Mouse (Mus musculus) brown adipose tissue, adult 24 weeks (tissue): ENCODE measurements around the gene Luc7l2. TPM values are rescaled to one million over a fixed set of nuclear protein-coding genes. Genes with fewer than 3 reads are reported as not detected.

Experiments used
- H3K27ac ChIP-seq: fragments of 200-500 bp; replicated peaks from 2 replicates; pipeline ENCODE4 v1.5.1; 2012; ENCODE audit warnings: low read depth, mild to moderate bottlenecking, low read length
- H3K4me1 ChIP-seq: fragments of 200-500 bp; 2 replicates; pipeline ENCODE4 v1.6.1; 2012; ENCODE audit warnings: low read length, mixed read lengths; ENCODE audit not compliant: control insufficient read depth, insufficient read depth, insufficient read length
- H3K4me3 ChIP-seq: fragments of 200-500 bp; 2 replicates; pipeline ENCODE4 v1.5.1; 2012; ENCODE audit warnings: low read depth, mild to moderate bottlenecking, low read length, moderate library complexity; ENCODE audit not compliant: insufficient read depth
- polyA plus RNA-seq: library from polyadenylated mRNA; stranded (reverse); fragments of >200 nt; gene quantifications from 2 replicates; pipeline ENCODE4 v1.2.4, GENCODE M21; 2012; ENCODE audit not compliant: missing spikeins, insufficient read depth, insufficient read length

Gene Luc7l2
- polyA plus RNA-seq, 1 experiment: 68.4 TPM

- H3K4me1 ChIP-seq: peaks cover 6% of the 10 kb centered on the region
- H3K4me3 ChIP-seq: no peak overlapping the region
- H3K27ac ChIP-seq: no peak overlapping the region
Measured at GRCm38 (mm10) chr6:38627081-38627480, 75.9 kb downstream of the Luc7l2 start.

- peaks cover 6% of the 10 kb centered on the region for H3K4me1 ChIP-seq
Measured at GRCm38 (mm10) chr6:38627486-38627885, 76.4 kb downstream of the Luc7l2 start.

GRCm38 (mm10) chr6:38629556-38629955 is 78.4 kb downstream of the Luc7l2 start:
- no peaks in the 10 kb centered on the region for H3K4me1 ChIP-seq
- no peak overlapping the region for H3K27ac ChIP-seq
- no peak overlapping the region for H3K4me3 ChIP-seq

More at GRCm38 (mm10) chr6:38627486-38627885, 76.4 kb downstream of the Luc7l2 start:
- no peak overlapping the region for H3K27ac ChIP-seq
- no peak overlapping the region for H3K4me3 ChIP-seq

- no peak overlapping the region for H3K4me3 ChIP-seq
- H3K4me1 ChIP-seq: 0 out of 2 replicates have a peak, but pooled peaks cover 3% of the 10 kb centered on the region
- H3K27ac ChIP-seq: no peak overlapping the region
Measured at GRCm38 (mm10) chr6:38632826-38633225, 81.7 kb downstream of the Luc7l2 start.

GRCm38 (mm10) chr6:38634461-38634860 is 83.3 kb downstream of the Luc7l2 start:
- 0 out of 2 replicates have a peak, but pooled peaks cover 3% of the 10 kb centered on the region for H3K4me1 ChIP-seq
- no peak overlapping the region for H3K27ac ChIP-seq
- H3K4me3 ChIP-seq: no peak overlapping the region

GRCm38 (mm10) chr6:38635941-38636851 is 85.1 kb downstream of the Luc7l2 start:
- Histone ChIP-seq H3K4me3 (peak overlapping the region; percentile 63), H3K4me1 (0 out of 2 replicates have a peak, but pooled peaks cover 3% of the 10 kb centered on the region), H3K27ac (no peak overlapping the region)

GRCm38 (mm10) chr6:38636852-38637618 is 85.9 kb downstream of the Luc7l2 start, which contains the start of gene Klrg2:
Gene Klrg2, minus strand, starts transcription at chr6:38637242.
- Histone ChIP-seq H3K27ac (no peak within 1 kb of the TSS), H3K4me1 (0 out of 2 replicates have a peak, but pooled peaks cover 3% of the 10 kb centered on the region), H3K4me3 (peak within 1 kb of the TSS; percentile 63)

GRCm38 (mm10) chr6:38640401-38640800 is 89.3 kb downstream of the Luc7l2 start:
- no peak overlapping the region for H3K27ac ChIP-seq
- H3K4me1 ChIP-seq: 0 out of 2 replicates have a peak, but pooled peaks cover 3% of the 10 kb centered on the region
- H3K4me3 ChIP-seq: peak overlapping the region; percentile 11; the same call in 1 of the 2 replicates

GRCm38 (mm10) chr6:38641228-38641627 is 90.1 kb downstream of the Luc7l2 start:
- Histone ChIP-seq H3K4me3 (no peak overlapping the region), H3K27ac (no peak overlapping the region)

GRCm38 (mm10) chr6:38641645-38642044 is 90.5 kb downstream of the Luc7l2 start:
- H3K27ac ChIP-seq: no peak overlapping the region
- H3K4me3 ChIP-seq: no peak overlapping the region
- 0 out of 2 replicates have a peak, but pooled peaks cover 3% of the 10 kb centered on the region for H3K4me1 ChIP-seq

More at GRCm38 (mm10) chr6:38641228-38641627, 90.1 kb downstream of the Luc7l2 start:
- H3K4me1 ChIP-seq: 0 out of 2 replicates have a peak, but pooled peaks cover 3% of the 10 kb centered on the region

GRCm38 (mm10) chr6:38642593-38642992 is 91.5 kb downstream of the Luc7l2 start:
- Histone ChIP-seq H3K27ac (no peak overlapping the region), H3K4me3 (no peak overlapping the region), H3K4me1 (no peaks in the 10 kb centered on the region)

- H3K4me3 ChIP-seq: no peak overlapping the region
- no peaks in the 10 kb centered on the region for H3K4me1 ChIP-seq
Measured at GRCm38 (mm10) chr6:38643039-38643438, 91.9 kb downstream of the Luc7l2 start.

GRCm38 (mm10) chr6:38649545-38649944 is 98.4 kb downstream of the Luc7l2 start:
- Histone ChIP-seq H3K27ac (no peak overlapping the region), H3K4me3 (no peak overlapping the region), H3K4me1 (no peaks in the 10 kb centered on the region)

More at GRCm38 (mm10) chr6:38643039-38643438, 91.9 kb downstream of the Luc7l2 start:
- no peak overlapping the region for H3K27ac ChIP-seq

- H3K4me3 ChIP-seq: no peak overlapping the region
- H3K4me1 ChIP-seq: no peaks in the 10 kb centered on the region
- no peak overlapping the region for H3K27ac ChIP-seq
Measured at GRCm38 (mm10) chr6:38650263-38650937, 99.3 kb downstream of the Luc7l2 start.
